Mouse (Mus musculus) heart, adult 2 months (tissue): ENCODE results near the gene Pdss2. TPM values are rescaled to one million over a fixed set of nuclear protein-coding genes. Genes with fewer than 3 reads are reported as not detected.

Experiments
- DNase-seq, 2 experiments: peaks; one replicate each; pipeline ENCODE4 v3.0.0; 2021
- H3K27ac ChIP-seq: fragments of 200-600 bp; 2 replicates; pipeline ENCODE4 v1.8.1; 2022
- H3K27me3 ChIP-seq: fragments of 200-500 bp; 2 replicates; pipeline ENCODE4 v1.6.1; 2012; ENCODE audit warnings: mild to moderate bottlenecking, low read length, inconsistent platforms, mixed read lengths; ENCODE audit not compliant: control insufficient read depth, insufficient read depth
- H3K36me3 ChIP-seq: fragments of 200-500 bp; 2 replicates; pipeline ENCODE4 v1.6.1; 2012; ENCODE audit warnings: low read length, inconsistent platforms; ENCODE audit not compliant: control insufficient read depth, insufficient read depth
- H3K4me1 ChIP-seq: fragments of 200-500 bp; 2 replicates; pipeline ENCODE4 v1.6.1; 2011; ENCODE audit warnings: low read length; ENCODE audit not compliant: control insufficient read depth, insufficient read depth
- H3K4me3 ChIP-seq: fragments of 200-600 bp; 2 replicates; pipeline ENCODE4 v1.8.1; 2022
- H3K79me2 ChIP-seq: fragments of 200-500 bp; replicated peaks from 2 replicates; pipeline ENCODE4 v1.6.1; 2012; ENCODE audit warnings: mild to moderate bottlenecking, inconsistent platforms, low read length, moderate library complexity, mixed read lengths; ENCODE audit not compliant: control insufficient read depth, insufficient read depth
- H3K9ac ChIP-seq: fragments of 200-500 bp; 2 replicates; pipeline ENCODE4 v1.6.1; 2012; ENCODE audit warnings: low read depth, mild to moderate bottlenecking, control low read depth, inconsistent platforms, low read length, mixed read lengths
- CTCF ChIP-seq: fragments of 200-600 bp; IDR thresholded peaks from 2 replicates; pipeline ENCODE4 v1.8.1; 2022; ENCODE audit warnings: antibody characterized with exemption, mild to moderate bottlenecking, moderate library complexity
- EP300 ChIP-seq: fragments of 200-500 bp; IDR thresholded peaks from 2 replicates; pipeline ENCODE4 v1.6.1; 2011; ENCODE audit warnings: low read depth, low read length, control low read depth; ENCODE audit not compliant: insufficient read depth
- POLR2A ChIP-seq: fragments of 200-500 bp; IDR thresholded peaks from 2 replicates; pipeline ENCODE4 v1.6.1; 2011; ENCODE audit warnings: mild to moderate bottlenecking, low read depth, low read length, control low read depth; ENCODE audit not compliant: insufficient read depth
- WGBS: fragments of 180-500 bp; shearing (Covaris S2); methylation state at CpG from one replicate; pipeline ENCODE4 v1.1.7; 2018; 5-methylcytosine and 5-hydroxymethylcytosine counted together
- intact Hi-C: fragments of 180-260 bp; cut with DNase I; formaldehyde crosslinking; loops from one replicate; pipeline ENCODE4 v1.15.1; 2025
- polyA plus RNA-seq: library from polyadenylated mRNA; depleted of rRNA; stranded (reverse); fragments of >200 nt; gene quantifications from 2 replicates; pipeline ENCODE4 v1.2.3, GENCODE M21; 2012
- total RNA-seq, 2 experiments: library from RNA; stranded (reverse); gene quantifications; 2 replicates each; pipeline ENCODE4 v1.2.3; 2021

Gene Pdss2
- total and polyA plus RNA-seq, 3 experiments = 16.6 to 33.7 (median 31.1) TPM

- H3K4me3 ChIP-seq = no peak overlapping the region
- no peaks in the 10 kb centered on the region for H3K36me3 ChIP-seq
- intact Hi-C loops = loop anchor here (10.0 kb wide), 1 partner anchor 251 kb away; the partner anchor contains the start of gene Pdss2
- TF ChIP-seq POLR2A = no peak
- no peak for TF ChIP-seq EP300
- peak; percentile 64 for TF ChIP-seq CTCF
- no peaks in the 10 kb centered on the region for H3K79me2 ChIP-seq
- peaks cover under 1% of the 10 kb centered on the region for H3K4me1 ChIP-seq
- H3K27me3 ChIP-seq = no peaks in the 10 kb centered on the region
- no peak overlapping the region for H3K9ac ChIP-seq
- no peak overlapping the region for H3K27ac ChIP-seq
- WGBS = 43% methylated on average over 4 of the region's 4 CpGs
- DNase-seq = no peak
Measured at GRCm38 (mm10) chr10:43475376-43475775, 254.1 kb downstream of the Pdss2 start.

GRCm38 (mm10) chr10:43477459-43477858 lies 256.2 kb downstream of the Pdss2 start:
- H3K79me2 ChIP-seq = no peaks in the 10 kb centered on the region
- intact Hi-C loops = loop anchor here (10.0 kb wide), 1 partner anchor 253 kb away; the partner anchor contains the start of gene Pdss2
- H3K27ac ChIP-seq = peak overlapping the region; percentile 93
- WGBS = 49% methylated on average over 9 of the region's 9 CpGs
- H3K9ac ChIP-seq = peak overlapping the region; percentile 20; the same call in 1 of the 2 replicates
- H3K27me3 ChIP-seq = no peaks in the 10 kb centered on the region
- TF ChIP-seq EP300 (no peak), CTCF (no peak), POLR2A (no peak)
- H3K4me1 ChIP-seq = peaks cover 2% of the 10 kb centered on the region
- H3K4me3 ChIP-seq = no peak overlapping the region; the same call in 1 of the 2 replicates
- H3K36me3 ChIP-seq = no peaks in the 10 kb centered on the region
- DNase-seq = no peak

GRCm38 (mm10) chr10:43477865-43478681 lies 256.8 kb downstream of the Pdss2 start:
- H3K4me3 ChIP-seq = peak overlapping the region; percentile 64
- H3K27ac ChIP-seq = peak overlapping the region; percentile 93
- no peaks in the 10 kb centered on the region for H3K27me3 ChIP-seq
- TF ChIP-seq POLR2A (peak; percentile 49; the same call in 1 of the 2 replicates), EP300 (no peak), CTCF (no peak)
- H3K36me3 ChIP-seq = no peaks in the 10 kb centered on the region
- WGBS = 2% methylated on average over 42 of the region's 42 CpGs
- H3K79me2 ChIP-seq = no peaks in the 10 kb centered on the region
- intact Hi-C loops = loop anchor here (10.0 kb wide), 1 partner anchor 253 kb away; the partner anchor contains the start of gene Pdss2
- peaks cover 2% of the 10 kb centered on the region for H3K4me1 ChIP-seq
- H3K9ac ChIP-seq = peak overlapping the region; percentile 89
- peak; percentile 67 to 70 for DNase-seq

GRCm38 (mm10) chr10:43478751-43479435 lies 257.6 kb downstream of the Pdss2 start, which contains the start of gene Bend3:
TSS of gene Bend3 (plus strand) at chr10:43478831.
- WGBS = under 1% methylated on average over 97 of the region's 101 CpGs
- peaks cover 3% of the 10 kb centered on the region for H3K4me1 ChIP-seq
- H3K27ac ChIP-seq = peak within 1 kb of the TSS; percentile 93
- peak in 1 of 2 experiments; percentile 71 for DNase-seq
- H3K4me3 ChIP-seq = peak within 1 kb of the TSS; percentile 64
- intact Hi-C loops = loop anchor here (1.0 to 10.0 kb wide), 2 partner anchors 61 to 254 kb away; partner anchors contain the start of genes 1700021F05Rik and Pdss2
- TF ChIP-seq CTCF (no peak), POLR2A (no peak), EP300 (no peak)
- peak within 1 kb of the TSS; percentile 89 for H3K9ac ChIP-seq
- H3K36me3 ChIP-seq = no peaks in the 10 kb centered on the region
- H3K79me2 ChIP-seq = no peaks in the 10 kb centered on the region
- H3K27me3 ChIP-seq = no peaks in the 10 kb centered on the region

- peak; percentile 95 for TF ChIP-seq CTCF
- peak; percentile 63 for TF ChIP-seq POLR2A
- no peak for TF ChIP-seq EP300
- Histone ChIP-seq H3K4me1 (peaks cover 5% of the 10 kb centered on the region), H3K4me3 (peak overlapping the region; percentile 64), H3K9ac (peak overlapping the region; percentile 89), H3K36me3 (no peaks in the 10 kb centered on the region), H3K27ac (peak overlapping the region; percentile 93), H3K79me2 (no peaks in the 10 kb centered on the region), H3K27me3 (no peaks in the 10 kb centered on the region)
- intact Hi-C loops = loop anchor here (1.0 to 10.0 kb wide), 2 partner anchors 61 to 255 kb away; partner anchors contain the start of genes 1700021F05Rik and Pdss2
- DNase-seq = peak; percentile 93 to 94
- WGBS = under 1% methylated on average over 92 of the region's 103 CpGs
Measured at GRCm38 (mm10) chr10:43479436-43480157, 258.3 kb downstream of the Pdss2 start.
